Mouse (Mus musculus): ENCODE data around the gene Olfr294. TPM values are rescaled to one million over a fixed set of nuclear protein-coding genes. Genes with fewer than 3 reads are reported as not detected.

Olfr294 gene
- not detected for total RNA-seq (2023)

GRCm38 (mm10) chr7:86616543-86616942 is at the start of gene Olfr294:
Gene Olfr294 (minus strand): TSS chr7:86616643.

GRCm38 (mm10) chr7:86648761-86649160 is 32.3 kb upstream of the Olfr294 start, which contains the start of gene Olfr293:
Gene Olfr293 (plus strand): TSS chr7:86649061.

GRCm38 (mm10) chr7:86583562-86583961 is 32.9 kb downstream of the Olfr294 start, which contains the start of gene Olfr295:
Gene Olfr295 (plus strand): TSS chr7:86583862.

Other genes with a start within 250 kb of the Olfr294 start
- not detected for gene Olfr305, start 249.7 kb downstream of the Olfr294 start, total RNA-seq (2023)
- not detected for gene Olfr304, start 230.0 kb downstream of the Olfr294 start, total RNA-seq (2023)
- not detected for gene Olfr303, start 218.9 kb downstream of the Olfr294 start, total RNA-seq (2023)
- not detected for gene Olfr301, start 212.8 kb downstream of the Olfr294 start, total RNA-seq (2023)
- not detected for gene Olfr299, start 156.7 kb downstream of the Olfr294 start, total RNA-seq (2023)
- not detected for gene Olfr298, start 124.2 kb downstream of the Olfr294 start, total RNA-seq (2023)
- not detected for gene Olfr297, start 96.7 kb downstream of the Olfr294 start, total RNA-seq (2023)
- not detected for gene Olfr295, start 32.8 kb downstream of the Olfr294 start, total RNA-seq (2023)
- not detected for gene Olfr293, start 32.4 kb upstream of the Olfr294 start, total RNA-seq (2023)
- not detected for gene Olfr292, start 71.7 kb upstream of the Olfr294 start, total RNA-seq (2023)
- not detected for gene Folh1, start 159.3 kb upstream of the Olfr294 start, total RNA-seq (2023)
- not detected for gene Vmn2r77, start 178.4 kb upstream of the Olfr294 start, total RNA-seq (2023)

Data from B cell, adult 67 days (primary cell).